Mouse (Mus musculus): ENCODE measurements around the gene Pmpcb. TPM values are rescaled to one million over a fixed set of nuclear protein-coding genes. Genes with fewer than 3 reads are reported as not detected.
A peak's percentile ranks its signal among the peaks of the same experiment; 100 is the strongest.

Pmpcb gene
- polyA plus RNA-seq, 1 experiment from 2014 or later, result 68.7 TPM

DNA sequence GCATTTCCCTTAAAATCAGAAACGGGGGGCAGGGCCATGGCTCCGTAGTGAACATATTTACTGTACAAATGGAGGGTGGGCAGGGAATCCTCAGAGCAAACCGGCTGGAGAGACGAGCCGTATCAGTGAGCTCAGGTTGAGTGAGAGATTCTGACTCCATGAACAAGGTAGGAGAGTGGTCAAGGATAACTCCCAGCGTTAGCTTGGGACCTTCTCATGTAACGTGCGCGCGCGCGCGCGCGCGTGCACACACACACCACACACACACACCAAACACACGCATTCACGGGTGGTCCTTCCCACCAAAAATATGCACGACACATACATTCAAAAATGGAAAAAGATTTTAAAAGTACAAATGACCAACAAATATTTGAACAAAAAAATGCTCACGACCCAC is 1.8 kb upstream of the Pmpcb start:
- 77% methylated on average over 20 of the region's 20 CpGs for WGBS

DNA sequence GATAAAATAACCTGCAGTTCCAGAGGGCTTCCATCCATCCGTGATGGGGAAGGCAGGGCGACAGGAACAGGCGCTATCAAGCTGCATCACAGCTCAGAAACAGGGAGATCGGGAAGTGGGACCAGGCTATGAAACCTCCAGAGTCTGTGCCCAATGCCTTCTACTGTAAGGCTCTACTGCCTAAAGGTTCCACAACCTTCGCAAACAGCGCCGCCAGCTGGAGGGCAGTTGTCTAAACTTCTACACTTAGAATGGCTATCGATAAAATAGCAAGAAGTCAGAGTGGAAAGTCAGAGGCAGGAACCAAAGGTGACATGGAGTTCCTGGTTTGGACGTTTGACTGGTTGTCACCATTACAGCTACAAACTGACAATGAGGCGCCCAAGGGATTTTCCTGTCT is 1.4 kb upstream of the Pmpcb start:
- WGBS, result 26% methylated on average over 10 of the region's 10 CpGs
- H3K27ac ChIP-seq (replicated peaks), result no peak overlapping the region
- no peak for ATAC-seq (ENCODE audit: low FRiP score, low read depth)
- H3K4me1 ChIP-seq (replicated peaks), result peaks cover 32% of the 10 kb centered on the region
- H3K36me3 ChIP-seq, result peaks cover 15% of the 10 kb centered on the region
- H3K4me2 ChIP-seq, result 0 out of 2 replicates have a peak overlapping the region, but pooled peaks have one; percentile 17
- H3K9ac ChIP-seq, result no peak overlapping the region
- H3K9me3 ChIP-seq, result no peaks in the 10 kb centered on the region
- H3K27me3 ChIP-seq, result no peaks in the 10 kb centered on the region
- no peak overlapping the region for H3K4me3 ChIP-seq

More for the DNA sequence above, 1.8 kb upstream of the Pmpcb start:
- peaks cover 32% of the 10 kb centered on the region for H3K4me1 ChIP-seq (replicated peaks)
- no peak overlapping the region for H3K4me3 ChIP-seq
- H3K4me2 ChIP-seq, result no peak overlapping the region; the same call in 1 of the 2 replicates
- no peaks in the 10 kb centered on the region for H3K27me3 ChIP-seq
- peaks cover 11% of the 10 kb centered on the region for H3K36me3 ChIP-seq
- no peak overlapping the region for H3K27ac ChIP-seq (replicated peaks)
- H3K9me3 ChIP-seq, result no peaks in the 10 kb centered on the region
- no peak for ATAC-seq (ENCODE audit: low FRiP score, low read depth)
- H3K9ac ChIP-seq, result no peak overlapping the region

DNA sequence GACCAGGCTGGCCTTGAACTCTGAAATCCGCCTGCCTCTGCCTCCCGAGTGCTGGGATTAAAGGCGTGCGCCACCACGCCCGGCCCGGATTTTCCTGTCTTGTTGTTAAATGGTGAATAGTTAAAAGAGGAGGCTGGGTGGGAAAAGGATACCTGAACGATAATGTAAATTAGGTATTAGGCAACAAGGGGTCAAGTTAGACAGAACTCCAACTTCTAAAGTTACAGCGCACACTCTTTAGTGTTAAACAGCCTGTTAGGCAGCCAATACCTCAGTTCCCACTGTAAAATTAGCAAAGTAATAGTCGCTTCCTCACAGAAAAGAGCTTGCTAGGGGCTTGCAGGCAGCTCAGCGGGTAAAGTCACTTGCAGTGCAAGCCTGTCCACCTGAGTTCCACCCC is 895 bp upstream of the Pmpcb start:
- H3K9ac ChIP-seq, result no peak overlapping the region
- H3K9me3 ChIP-seq, result no peaks in the 10 kb centered on the region
- H3K27me3 ChIP-seq, result no peaks in the 10 kb centered on the region
- H3K4me2 ChIP-seq, result no peak overlapping the region
- WGBS, result 91% methylated on average over 11 of the region's 11 CpGs
- no peak overlapping the region for H3K27ac ChIP-seq (replicated peaks)
- ATAC-seq (ENCODE audit: low FRiP score, low read depth), result no peak
- H3K4me1 ChIP-seq (replicated peaks), result peaks cover 32% of the 10 kb centered on the region
- H3K36me3 ChIP-seq, result peaks cover 16% of the 10 kb centered on the region
- no peak overlapping the region for H3K4me3 ChIP-seq

DNA sequence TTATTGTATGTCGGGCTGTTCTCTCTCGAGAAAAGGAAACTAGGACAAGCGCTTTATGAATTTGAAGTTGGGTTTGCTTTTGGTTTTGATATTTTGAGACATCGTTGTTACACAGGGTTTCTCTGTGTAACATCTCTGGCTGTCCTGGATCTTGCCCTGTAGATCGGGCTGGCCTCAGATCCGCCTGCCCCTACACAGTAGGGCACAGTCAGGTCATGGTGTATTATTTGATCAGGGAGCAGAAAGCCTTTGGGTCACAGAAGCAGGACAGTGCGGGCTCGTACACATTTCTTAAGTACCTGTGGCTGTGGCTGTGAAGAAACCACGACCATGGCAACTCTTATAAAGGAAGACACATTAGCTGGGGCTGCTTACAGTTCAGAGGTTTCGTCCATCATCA is 679 bp downstream of the Pmpcb start:
- 27% methylated on average over 10 of the region's 10 CpGs for WGBS
- H3K9ac ChIP-seq, result peak overlapping the region; percentile 92
- H3K27ac ChIP-seq (replicated peaks), result peak overlapping the region; percentile 86; the same call in 1 of the 2 replicates
- H3K4me2 ChIP-seq, result peak overlapping the region; percentile 87
- ATAC-seq (ENCODE audit: low FRiP score, low read depth), result peak; percentile 13; the same call in 1 of the 2 replicates
- H3K4me1 ChIP-seq (replicated peaks), result peaks cover 25% of the 10 kb centered on the region
- peak overlapping the region; percentile 86 for H3K4me3 ChIP-seq
- H3K27me3 ChIP-seq, result no peaks in the 10 kb centered on the region
- no peaks in the 10 kb centered on the region for H3K9me3 ChIP-seq
- peaks cover 32% of the 10 kb centered on the region for H3K36me3 ChIP-seq

DNA sequence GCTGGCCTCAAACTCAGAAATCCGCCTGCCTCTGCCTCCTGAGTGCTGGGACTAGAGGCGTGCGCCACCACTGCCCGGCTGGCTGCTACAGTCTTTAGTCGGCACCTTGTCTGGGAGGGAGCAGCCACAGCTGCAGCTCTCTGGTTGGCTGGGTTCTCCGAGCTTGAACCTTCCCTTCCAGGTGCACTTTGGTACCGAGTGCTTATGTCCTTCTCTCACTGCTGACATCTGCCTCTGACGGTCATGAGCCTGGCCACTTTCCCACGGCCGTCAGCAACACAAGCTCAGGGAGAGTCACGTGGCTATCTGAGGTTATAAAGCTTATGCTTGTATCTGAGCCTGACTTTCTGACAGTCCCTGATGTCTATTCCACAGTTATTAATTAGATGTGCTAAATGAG is 2.2 kb downstream of the Pmpcb start:
- Histone ChIP-seq H3K4me1 (replicated peaks) (peaks cover 13% of the 10 kb centered on the region), H3K4me3 (no peak overlapping the region), H3K27ac (replicated peaks) (no peak overlapping the region), H3K4me2 (no peak overlapping the region), H3K9ac (no peak overlapping the region), H3K9me3 (no peaks in the 10 kb centered on the region), H3K36me3 (peaks cover 47% of the 10 kb centered on the region), H3K27me3 (no peaks in the 10 kb centered on the region)
- WGBS, result 92% methylated on average over 11 of the region's 11 CpGs
- no peak for ATAC-seq (ENCODE audit: low FRiP score, low read depth)

DNA sequence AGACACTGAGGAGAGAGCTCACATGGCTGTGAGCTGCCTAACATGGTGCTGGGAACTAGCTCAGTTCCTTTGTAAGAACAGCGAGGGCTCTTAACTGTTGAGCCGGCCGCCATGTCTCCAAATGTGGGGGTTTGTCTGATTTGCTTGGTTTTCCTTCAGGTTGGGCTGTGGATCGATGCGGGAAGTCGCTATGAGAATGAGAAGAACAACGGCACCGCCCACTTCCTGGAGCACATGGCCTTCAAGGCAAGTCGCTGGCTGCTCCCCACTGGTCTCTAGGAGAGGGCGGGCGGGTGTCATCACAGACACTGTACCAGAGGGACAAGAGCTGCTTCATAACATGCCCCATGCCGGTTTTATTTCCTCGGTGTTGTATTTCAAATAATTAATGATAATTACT is 2.9 kb downstream of the Pmpcb start:
- no peaks in the 10 kb centered on the region for H3K27me3 ChIP-seq
- no peak overlapping the region for H3K9ac ChIP-seq
- no peak overlapping the region for H3K27ac ChIP-seq (replicated peaks)
- H3K4me3 ChIP-seq, result no peak overlapping the region
- no peaks in the 10 kb centered on the region for H3K9me3 ChIP-seq
- ATAC-seq (ENCODE audit: low FRiP score, low read depth), result no peak
- H3K4me1 ChIP-seq (replicated peaks), result peaks cover 13% of the 10 kb centered on the region
- H3K36me3 ChIP-seq, result peaks cover 55% of the 10 kb centered on the region
- no peak overlapping the region for H3K4me2 ChIP-seq
- WGBS, result 90% methylated on average over 13 of the region's 13 CpGs

DNA sequence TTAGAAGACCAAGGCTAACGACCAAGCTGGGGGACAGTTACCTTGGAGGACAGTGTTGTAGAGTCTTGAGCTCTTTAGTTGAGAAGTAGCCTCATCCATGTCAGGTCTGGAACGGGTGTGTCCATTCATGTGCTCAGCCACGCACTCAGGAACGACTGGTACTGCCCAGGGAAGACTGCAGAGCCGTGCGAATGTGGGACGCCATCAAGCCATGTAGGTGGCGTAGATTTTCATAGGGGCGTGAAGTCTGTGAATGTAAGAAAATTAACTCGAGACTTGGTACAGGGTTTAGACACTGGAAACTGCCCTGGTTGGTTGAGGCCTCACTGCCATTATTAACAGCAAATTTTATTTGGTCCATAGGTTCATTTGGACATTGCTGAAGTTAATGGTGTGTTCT is 6.7 kb downstream of the Pmpcb start:
- H3K4me3 ChIP-seq, result no peak overlapping the region
- H3K27ac ChIP-seq (replicated peaks), result no peak overlapping the region
- 95% methylated on average over 10 of the region's 10 CpGs for WGBS
- H3K9ac ChIP-seq, result no peak overlapping the region
- ATAC-seq (ENCODE audit: low FRiP score, low read depth), result no peak
- no peaks in the 10 kb centered on the region for H3K9me3 ChIP-seq
- H3K27me3 ChIP-seq, result no peaks in the 10 kb centered on the region
- peaks cover 2% of the 10 kb centered on the region; the same call in 1 of the 2 replicates for H3K4me1 ChIP-seq (replicated peaks)
- H3K36me3 ChIP-seq, result peaks cover 84% of the 10 kb centered on the region
- no peak overlapping the region for H3K4me2 ChIP-seq

DNA sequence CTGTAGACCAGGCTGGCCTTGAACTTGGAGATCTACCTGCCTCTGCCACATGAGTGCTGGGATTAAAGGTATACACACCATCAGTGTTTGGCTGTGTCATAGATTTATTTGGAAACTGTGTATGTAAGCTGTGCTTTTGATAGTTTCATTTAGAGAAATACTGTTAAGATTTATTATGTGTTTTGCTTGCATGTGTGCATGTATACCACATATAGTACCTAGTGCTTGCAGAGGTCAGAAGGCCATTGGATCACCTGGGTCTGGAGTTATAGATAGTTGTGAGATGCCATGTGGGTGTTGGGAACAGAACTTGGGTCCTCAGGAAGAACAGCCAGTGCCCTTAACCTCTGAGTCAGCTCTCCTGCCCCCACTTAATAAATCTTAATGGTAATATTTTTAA is 7.7 kb downstream of the Pmpcb start:
- H3K4me2 ChIP-seq, result no peak overlapping the region
- no peak for ATAC-seq (ENCODE audit: low FRiP score, low read depth)
- H3K9me3 ChIP-seq, result no peaks in the 10 kb centered on the region
- H3K4me3 ChIP-seq, result no peak overlapping the region
- H3K4me1 ChIP-seq (replicated peaks), result no peaks in the 10 kb centered on the region
- no peaks in the 10 kb centered on the region for H3K27me3 ChIP-seq
- no peak overlapping the region for H3K27ac ChIP-seq (replicated peaks)
- peaks cover 87% of the 10 kb centered on the region for H3K36me3 ChIP-seq
- no peak overlapping the region for H3K9ac ChIP-seq

DNA sequence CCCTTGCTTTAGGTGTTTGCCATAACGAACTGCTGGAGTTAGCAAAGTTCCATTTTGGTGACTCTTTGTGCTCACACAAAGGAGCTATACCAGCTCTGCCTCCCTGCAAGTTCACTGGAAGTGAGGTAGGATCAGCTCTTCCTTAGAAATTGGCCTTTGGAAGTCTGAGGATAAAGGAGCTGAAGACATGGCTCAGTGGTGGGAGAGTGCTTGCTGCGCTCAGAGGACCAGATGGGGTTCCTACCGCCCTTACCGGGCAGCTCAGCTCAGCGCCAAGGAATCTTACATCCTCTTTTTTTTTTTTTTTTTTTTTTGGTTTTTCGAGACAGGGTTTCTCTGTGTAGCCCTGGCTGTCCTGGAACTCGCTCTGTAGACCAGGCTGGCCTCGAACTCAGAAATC is 9.0 kb downstream of the Pmpcb start:
- no peak for ATAC-seq (ENCODE audit: low FRiP score, low read depth)
- WGBS, result 100% methylated on average over 7 of the region's 8 CpGs
- H3K27ac ChIP-seq (replicated peaks), result no peak overlapping the region

DNA sequence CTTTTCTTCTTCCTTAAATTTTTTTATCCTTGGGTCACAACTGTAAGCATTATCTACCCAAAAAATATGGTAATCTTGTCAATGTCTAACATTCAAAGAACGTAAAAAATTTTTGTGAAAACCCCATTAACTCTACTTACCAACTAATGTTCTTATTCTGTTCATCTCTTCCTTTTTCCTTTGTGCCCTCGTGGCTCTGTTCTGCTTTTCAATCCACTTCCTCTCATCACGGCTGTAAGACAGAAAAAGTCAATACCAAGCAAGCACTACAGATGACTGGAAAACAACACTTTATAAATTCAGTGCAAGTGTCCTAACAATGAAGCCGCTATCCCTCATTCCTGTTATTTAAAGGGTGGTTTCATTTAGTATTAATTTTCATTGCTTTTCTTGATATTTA is 31.6 kb downstream of the Pmpcb start:
- no peak for ATAC-seq (ENCODE audit: low FRiP score, low read depth)
- no peaks in the 10 kb centered on the region for H3K27me3 ChIP-seq
- no peaks in the 10 kb centered on the region for H3K4me1 ChIP-seq (replicated peaks)
- H3K27ac ChIP-seq (replicated peaks), result no peak overlapping the region
- no peak overlapping the region for H3K9ac ChIP-seq
- peaks cover 67% of the 10 kb centered on the region for H3K36me3 ChIP-seq
- WGBS, result 92% methylated on average over 4 of the region's 4 CpGs
- no peaks in the 10 kb centered on the region for H3K9me3 ChIP-seq
- H3K4me3 ChIP-seq, result no peak overlapping the region
- no peak overlapping the region for H3K4me2 ChIP-seq

More for the DNA sequence above, 9.0 kb downstream of the Pmpcb start:
- Histone ChIP-seq H3K4me1 (replicated peaks) (no peaks in the 10 kb centered on the region), H3K9me3 (no peaks in the 10 kb centered on the region), H3K27me3 (no peaks in the 10 kb centered on the region), H3K4me3 (no peak overlapping the region), H3K9ac (no peak overlapping the region), H3K36me3 (peaks cover 90% of the 10 kb centered on the region), H3K4me2 (no peak overlapping the region)

DNA sequence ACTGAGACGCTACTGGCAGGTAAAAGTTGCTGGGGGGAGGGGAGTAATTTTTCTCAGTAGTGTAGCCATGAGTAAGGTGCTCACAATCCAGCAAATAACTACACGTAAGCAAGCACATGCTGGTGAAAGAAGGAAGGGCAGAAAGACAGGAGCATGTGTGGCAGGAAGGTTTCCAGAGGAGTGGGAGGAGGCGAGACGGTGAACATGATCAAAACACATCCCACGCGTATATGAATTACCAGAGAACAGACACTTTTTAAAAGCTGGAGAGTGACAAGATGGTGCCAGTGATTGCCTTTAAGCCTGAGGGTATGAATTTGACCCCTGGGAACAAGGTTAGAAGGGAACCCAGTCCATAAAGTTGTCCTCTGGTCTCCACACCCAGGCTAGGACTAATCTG is 32.9 kb downstream of the Pmpcb start:
- Histone ChIP-seq H3K27ac (replicated peaks) (no peak overlapping the region), H3K36me3 (peaks cover 65% of the 10 kb centered on the region), H3K9ac (no peak overlapping the region), H3K4me1 (replicated peaks) (no peaks in the 10 kb centered on the region), H3K4me3 (no peak overlapping the region), H3K4me2 (no peak overlapping the region), H3K27me3 (no peaks in the 10 kb centered on the region), H3K9me3 (no peaks in the 10 kb centered on the region)
- ATAC-seq (ENCODE audit: low FRiP score, low read depth), result no peak
- WGBS, result 95% methylated on average over 6 of the region's 6 CpGs

DNA sequence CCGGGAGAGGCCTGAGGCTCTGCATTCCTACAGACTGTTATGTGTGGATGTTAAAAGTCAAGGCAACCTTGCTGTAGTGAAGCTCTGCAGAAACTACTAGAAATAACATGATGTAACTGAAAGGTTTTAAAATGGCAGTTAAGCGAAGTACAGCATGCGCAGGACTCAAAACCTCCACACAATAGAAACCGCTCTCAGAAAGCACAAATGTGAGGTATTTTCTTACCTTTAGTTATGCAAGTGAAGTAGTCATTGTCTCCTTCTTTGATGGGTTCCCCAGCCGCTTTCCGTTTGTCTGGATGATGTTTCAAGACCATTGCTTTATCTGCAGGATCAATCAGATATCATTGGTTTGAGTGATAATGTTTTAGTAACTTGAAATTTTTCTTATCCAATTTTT is 39.5 kb downstream of the Pmpcb start:
- no peak overlapping the region for H3K4me3 ChIP-seq
- peaks cover 63% of the 10 kb centered on the region for H3K36me3 ChIP-seq
- no peak for ATAC-seq (ENCODE audit: low FRiP score, low read depth)
- H3K9ac ChIP-seq, result no peak overlapping the region
- 91% methylated on average over 6 of the region's 6 CpGs for WGBS
- no peaks in the 10 kb centered on the region for H3K27me3 ChIP-seq
- no peak overlapping the region for H3K4me2 ChIP-seq
- H3K4me1 ChIP-seq (replicated peaks), result no peaks in the 10 kb centered on the region
- H3K9me3 ChIP-seq, result no peaks in the 10 kb centered on the region
- H3K27ac ChIP-seq (replicated peaks), result no peak overlapping the region
